Mouse (Mus musculus) small intestine, adult 2 months (tissue): Measurements from ENCODE around the gene Ppfibp1. TPM values are rescaled to one million over a fixed set of nuclear protein-coding genes. Genes with fewer than 3 reads are reported as not detected.

Source experiments
- H3K27ac ChIP-seq: fragments of 200-500 bp; 2 replicates; pipeline ENCODE4 v1.5.1; 2012; ENCODE audit warnings: low read depth, low read length, control low read depth, inconsistent platforms; ENCODE audit not compliant: insufficient read depth
- H3K27me3 ChIP-seq: fragments of 200-500 bp; 2 replicates; pipeline ENCODE4 v1.6.1; 2012; ENCODE audit warnings: mild to moderate bottlenecking, moderate library complexity, low read length, inconsistent platforms; ENCODE audit not compliant: control insufficient read depth, insufficient read depth
- H3K36me3 ChIP-seq: fragments of 200-500 bp; 2 replicates; pipeline ENCODE4 v1.6.1; 2012; ENCODE audit warnings: mild to moderate bottlenecking, low read length, control low read depth, inconsistent platforms; ENCODE audit not compliant: control insufficient read depth, insufficient read depth
- H3K4me1 ChIP-seq: fragments of 200-500 bp; 2 replicates; pipeline ENCODE4 v1.6.1; 2012; ENCODE audit warnings: low read length, inconsistent platforms, mixed read lengths; ENCODE audit not compliant: control insufficient read depth, insufficient read depth, insufficient read length
- H3K4me3 ChIP-seq: fragments of 200-500 bp; 2 replicates; pipeline ENCODE4 v1.5.1; 2012; ENCODE audit warnings: low read depth, mild to moderate bottlenecking, control low read depth, inconsistent platforms, low read length, moderate library complexity
- CTCF ChIP-seq: fragments of 200-500 bp; IDR thresholded peaks from 2 replicates; pipeline ENCODE4 v1.5.1; 2012; ENCODE audit warnings: low read depth, mild to moderate bottlenecking, control low read depth, inconsistent platforms, low read length, moderate library complexity, mixed read lengths; ENCODE audit not compliant: insufficient replicate concordance, insufficient read length; ENCODE audit errors: extremely low read depth
- POLR2A ChIP-seq: fragments of 200-500 bp; IDR thresholded peaks from 2 replicates; pipeline ENCODE4 v1.6.1; 2012; ENCODE audit warnings: low read depth, mild to moderate bottlenecking, control low read depth, inconsistent platforms, low read length, moderate library complexity
- WGBS: fragments of 180-500 bp; shearing (Covaris S2); methylation state at CpG from one replicate; pipeline ENCODE4 v1.1.7; 2018; 5-methylcytosine and 5-hydroxymethylcytosine counted together
- polyA plus RNA-seq: library from polyadenylated mRNA; depleted of rRNA; stranded (reverse); fragments of >200 nt; gene quantifications from 2 replicates; pipeline ENCODE4 v1.2.3, GENCODE M21; 2012

Gene Ppfibp1
- polyA plus RNA-seq, 1 experiment: 3.3 TPM

- Histone ChIP-seq H3K27me3 (no peaks in the 10 kb centered on the region), H3K36me3 (no peaks in the 10 kb centered on the region), H3K4me3 (no peak overlapping the region), H3K4me1 (no peaks in the 10 kb centered on the region), H3K27ac (no peak overlapping the region)
- no peak for TF ChIP-seq CTCF
- TF ChIP-seq POLR2A: no peak
- WGBS: 56% methylated on average over 6 of the region's 6 CpGs
Observed at GRCm38 (mm10) chr6:146933123-146933522, 44.8 kb downstream of the Ppfibp1 start.

GRCm38 (mm10) chr6:146935957-146936356 lies 47.7 kb downstream of the Ppfibp1 start:
- Histone ChIP-seq H3K4me3 (no peak overlapping the region), H3K27me3 (no peaks in the 10 kb centered on the region), H3K4me1 (no peaks in the 10 kb centered on the region), H3K36me3 (no peaks in the 10 kb centered on the region; the same call in 1 of the 2 replicates), H3K27ac (no peak overlapping the region)
- WGBS: 81% methylated on average over 6 of the region's 6 CpGs
- TF ChIP-seq POLR2A (no peak), CTCF (no peak)

DNA sequence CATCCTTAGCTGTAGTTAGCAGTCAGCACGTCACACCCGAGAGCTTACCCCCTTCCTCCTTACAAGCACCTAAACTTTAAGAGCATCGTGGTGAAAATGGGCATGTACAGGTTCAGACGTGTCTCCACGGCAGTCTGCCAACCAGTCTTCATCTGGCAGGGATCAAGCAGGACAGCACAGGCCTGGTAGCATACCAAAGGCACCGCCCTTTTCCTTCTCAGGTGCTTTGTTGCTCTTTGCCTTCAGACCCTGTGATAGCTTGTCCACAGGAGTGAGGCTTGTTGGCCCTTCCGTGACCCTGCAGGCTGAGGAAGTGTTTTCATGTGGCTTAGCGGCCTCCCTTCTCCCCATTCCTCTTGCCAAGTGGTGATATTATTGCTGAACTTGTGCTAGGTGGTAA lies 50.7 kb downstream of the Ppfibp1 start:
- 74% methylated on average over 8 of the region's 8 CpGs for WGBS
- Histone ChIP-seq H3K27me3 (no peaks in the 10 kb centered on the region), H3K4me1 (no peaks in the 10 kb centered on the region; the same call in 1 of the 2 replicates), H3K27ac (no peak overlapping the region), H3K36me3 (no peaks in the 10 kb centered on the region; the same call in 1 of the 2 replicates), H3K4me3 (no peak overlapping the region)
- TF ChIP-seq CTCF (no peak), POLR2A (no peak)

DNA sequence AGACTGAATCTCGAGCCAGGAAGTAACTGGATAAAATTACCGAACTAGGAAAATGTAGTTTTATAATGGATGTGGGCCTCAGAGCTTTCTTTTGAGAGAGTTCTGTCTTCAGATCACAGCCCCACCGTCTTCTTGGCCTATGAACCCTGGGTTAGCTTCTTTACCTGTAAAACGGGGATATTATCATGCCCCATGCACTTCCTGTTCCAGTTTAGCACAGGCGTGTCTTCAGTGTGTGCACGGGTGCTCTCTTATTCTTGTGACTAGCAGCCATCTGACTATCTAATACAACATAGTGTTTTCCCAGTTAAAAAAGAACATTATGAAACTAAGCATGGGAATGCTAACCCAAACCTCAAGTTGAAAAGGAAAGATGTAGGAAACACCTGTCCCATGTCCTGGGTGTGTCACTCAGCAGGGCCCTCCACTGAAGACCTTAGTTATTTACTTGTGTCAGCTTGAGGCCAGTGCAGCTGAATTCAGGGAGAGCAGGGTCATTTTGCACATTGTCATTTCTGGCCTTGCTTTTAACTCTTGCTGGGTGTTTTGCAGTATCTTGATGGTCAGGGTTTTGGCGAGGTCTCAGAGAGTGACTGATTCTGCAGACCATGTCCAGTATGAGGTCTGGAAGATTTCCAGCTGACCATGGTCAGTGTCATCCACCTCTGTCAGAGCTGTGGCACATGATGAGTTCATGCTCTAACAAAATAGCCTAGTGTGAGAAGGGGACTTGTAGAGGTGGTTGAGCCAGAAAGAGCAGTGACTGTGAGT lies 53.4 kb downstream of the Ppfibp1 start:
- Histone ChIP-seq H3K36me3 (no peaks in the 10 kb centered on the region; the same call in 1 of the 2 replicates), H3K27ac (no peak overlapping the region), H3K4me3 (no peak overlapping the region), H3K27me3 (no peaks in the 10 kb centered on the region), H3K4me1 (no peaks in the 10 kb centered on the region; the same call in 1 of the 2 replicates)
- TF ChIP-seq CTCF: no peak
- TF ChIP-seq POLR2A: no peak
- WGBS: 42% methylated on average over 7 of the region's 7 CpGs

- Histone ChIP-seq H3K4me3 (no peak overlapping the region), H3K4me1 (no peaks in the 10 kb centered on the region; the same call in 1 of the 2 replicates), H3K27ac (no peak overlapping the region), H3K27me3 (no peaks in the 10 kb centered on the region), H3K36me3 (no peaks in the 10 kb centered on the region; the same call in 1 of the 2 replicates)
- TF ChIP-seq POLR2A: no peak
- TF ChIP-seq CTCF: no peak
Observed at GRCm38 (mm10) chr6:146944009-146944408, 55.7 kb downstream of the Ppfibp1 start.

GRCm38 (mm10) chr6:146944830-146945229 lies 56.5 kb downstream of the Ppfibp1 start:
- Histone ChIP-seq H3K36me3 (no peaks in the 10 kb centered on the region), H3K27me3 (no peaks in the 10 kb centered on the region), H3K4me1 (no peaks in the 10 kb centered on the region; the same call in 1 of the 2 replicates), H3K27ac (no peak overlapping the region), H3K4me3 (no peak overlapping the region)
- WGBS: 79% methylated on average over 4 of the region's 4 CpGs
- TF ChIP-seq POLR2A: no peak
- TF ChIP-seq CTCF: no peak

GRCm38 (mm10) chr6:146946327-146947029 lies 58.2 kb downstream of the Ppfibp1 start:
- no peaks in the 10 kb centered on the region for H3K27me3 ChIP-seq
- no peaks in the 10 kb centered on the region; the same call in 1 of the 2 replicates for H3K4me1 ChIP-seq
- H3K27ac ChIP-seq: no peak overlapping the region
- H3K4me3 ChIP-seq: no peak overlapping the region
- TF ChIP-seq POLR2A (no peak), CTCF (no peak)
- WGBS: 82% methylated on average over 6 of the region's 6 CpGs
- H3K36me3 ChIP-seq: no peaks in the 10 kb centered on the region
